Mouse (Mus musculus) liver, embryonic 14.5 days (tissue): ENCODE measurements around the gene Sox6.

Experiments
- CTCF ChIP-seq: IDR thresholded peaks from 2 replicates; pipeline ENCODE4 v1.5.1; 2016; ENCODE audit warnings: antibody characterized with exemption, low read depth, control low read depth
- EP300 ChIP-seq: IDR thresholded peaks from 2 replicates; pipeline ENCODE4 v1.6.1; 2016; ENCODE audit warnings: antibody characterized with exemption, low read depth

DNA sequence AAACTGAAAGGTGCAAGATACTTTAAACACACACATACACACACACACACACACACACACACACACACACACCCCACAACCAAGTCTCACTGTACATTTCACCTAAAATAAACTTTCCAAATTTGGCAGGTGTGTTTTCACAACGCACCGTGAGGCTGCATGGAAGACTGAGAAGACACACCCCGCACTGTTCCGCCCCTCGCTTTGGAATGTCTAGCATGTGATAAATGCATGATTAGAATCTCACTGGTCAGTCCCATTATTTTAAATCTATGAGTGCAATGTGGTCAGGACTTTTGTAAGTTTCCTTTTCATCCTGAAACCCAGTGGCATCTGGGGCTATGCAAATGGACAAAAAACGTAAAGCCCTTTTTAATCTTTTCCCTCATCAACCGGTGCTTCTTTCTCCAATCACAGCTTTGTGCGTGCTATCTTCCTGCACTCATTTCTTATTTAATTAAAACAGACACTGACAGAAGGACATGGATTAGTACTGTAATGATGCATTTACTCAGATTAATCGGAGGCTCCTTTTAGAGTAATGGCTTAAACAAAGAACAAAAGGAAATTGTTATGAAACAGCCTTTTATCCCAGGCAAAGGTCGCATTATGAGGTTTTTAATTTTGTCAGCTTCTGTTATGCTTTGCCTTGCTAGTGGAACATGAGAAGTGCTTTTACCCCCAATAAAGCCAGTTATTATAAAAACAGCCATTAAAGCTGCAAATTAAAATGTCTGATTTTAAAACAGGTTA is 170.9 kb downstream of the Sox6 start:
- TF ChIP-seq CTCF, result no peak
- no peak for TF ChIP-seq EP300
